Mouse (Mus musculus) neutrophil, adult 83 days (primary cell): ENCODE results near the gene Olfr1513. TPM values are rescaled to one million over a fixed set of nuclear protein-coding genes. Genes with fewer than 3 reads are reported as not detected.

Experiments used
- total RNA-seq, 2 experiments: library from RNA; stranded (reverse); gene quantifications; one replicate each; pipeline ENCODE4 v1.2.4; 2023

The Olfr1513 gene
- total RNA-seq: not detected

DNA sequence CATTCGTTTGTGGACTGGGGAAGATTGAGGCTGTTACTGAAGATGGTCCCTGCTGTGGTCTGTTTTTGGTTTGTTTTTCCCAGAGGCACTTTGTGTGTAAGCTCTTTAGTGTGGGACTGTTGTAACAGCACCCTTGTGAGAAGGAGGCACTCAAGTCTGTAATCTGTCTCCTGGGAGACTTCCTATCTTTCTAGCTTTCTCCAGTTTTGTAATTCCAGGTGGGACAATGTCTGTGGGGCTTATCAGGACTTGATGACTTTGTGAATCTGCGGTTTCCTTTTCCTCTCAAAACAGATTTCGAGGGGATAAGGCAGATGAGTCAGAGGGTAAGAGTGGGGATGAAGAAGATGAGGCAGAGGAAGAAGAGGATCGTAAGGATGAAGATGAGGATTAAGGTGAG is at the start of gene Olfr1513:
TSS of gene Olfr1513 (minus strand) at position 101 of the 400 bp plus-strand sequence.

DNA sequence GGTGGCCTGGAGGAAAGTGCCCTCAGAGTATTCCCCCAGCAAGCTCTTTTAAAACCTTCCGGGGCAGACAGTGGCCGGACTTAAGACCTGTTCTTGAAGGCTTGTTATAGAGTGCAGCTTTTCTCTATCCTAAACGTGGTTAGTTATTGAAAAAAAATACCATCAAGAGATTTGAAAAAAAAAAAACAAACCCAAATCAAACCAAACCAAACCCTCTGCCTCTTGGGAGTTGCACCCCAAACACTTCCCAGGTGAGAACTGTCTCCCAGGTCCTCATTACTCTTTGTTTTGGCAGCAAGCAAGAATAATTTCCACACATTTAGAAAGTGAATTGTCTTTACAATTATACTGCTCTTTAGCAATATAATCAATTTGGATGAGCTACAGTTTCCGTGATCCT is 41.1 kb upstream of the Olfr1513 start, which contains the start of gene Olfr1511:
TSS of gene Olfr1511 (minus strand) at position 101 of the 400 bp plus-strand sequence.

DNA sequence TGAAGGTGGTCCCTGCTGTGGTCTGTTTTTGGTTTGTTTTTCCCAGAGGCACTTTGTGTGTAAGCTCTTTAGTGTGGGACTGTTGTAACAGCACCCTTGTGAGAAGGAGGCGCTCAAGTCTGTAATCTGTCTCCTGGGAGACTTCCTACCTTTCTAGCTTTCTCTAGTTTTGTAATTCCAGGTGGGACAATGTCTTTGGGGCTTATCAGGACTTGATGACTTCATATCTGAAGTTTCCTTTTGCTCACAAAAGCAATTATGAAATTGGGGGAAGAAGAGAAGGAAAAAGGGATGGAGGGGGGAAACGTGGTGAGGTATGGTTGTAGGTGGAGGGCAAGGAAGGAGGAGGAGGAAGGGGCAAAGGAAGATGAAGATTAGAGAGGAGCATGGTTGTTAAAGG is 22.9 kb upstream of the Olfr1513 start, which contains the start of gene Olfr1512:
TSS of gene Olfr1512 (minus strand) at position 101 of the 400 bp plus-strand sequence.

DNA sequence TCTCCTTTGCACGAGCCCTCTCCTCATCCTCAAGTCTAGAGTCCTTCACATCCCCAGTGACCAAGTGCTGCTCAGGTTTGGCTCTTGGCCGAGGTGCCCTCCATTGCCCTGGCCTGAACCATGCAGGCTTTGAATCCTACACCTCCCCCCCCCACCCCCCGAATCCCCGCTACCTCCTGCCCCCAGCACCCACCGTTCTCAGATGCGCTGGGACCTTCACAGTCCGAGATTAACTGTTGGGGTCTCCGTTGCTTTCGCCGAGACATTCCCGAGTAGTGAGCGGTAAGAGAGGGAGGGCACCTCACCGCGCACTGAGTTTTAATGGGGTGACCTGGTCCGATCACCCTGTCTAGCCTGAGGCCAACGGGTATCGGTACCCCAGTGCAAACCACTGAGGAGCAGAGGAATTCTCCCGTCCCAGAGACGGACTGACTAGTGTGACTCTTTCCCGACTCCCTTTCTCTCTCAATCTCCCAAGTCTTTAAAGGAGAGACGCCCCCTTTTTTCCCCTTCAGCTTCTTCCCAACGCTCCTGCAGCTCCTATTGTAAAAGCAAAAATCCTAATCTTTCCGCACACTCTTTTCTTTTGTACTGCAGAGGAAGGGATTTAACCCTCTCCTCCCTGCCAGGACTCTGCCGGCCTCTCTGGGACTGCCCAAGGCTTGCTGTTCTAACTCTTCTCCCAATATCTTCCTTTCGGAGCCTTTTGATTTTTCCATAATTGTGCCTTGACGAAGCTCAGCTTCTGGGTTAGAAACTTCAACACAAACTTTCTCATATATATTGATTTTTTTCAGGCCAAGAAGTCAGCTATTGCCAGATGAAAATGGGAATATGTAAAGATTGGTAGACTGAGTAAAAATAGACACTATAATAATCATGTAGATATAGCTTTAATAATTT is 28.0 kb downstream of the Olfr1513 start, which contains the start of gene Sall2:
TSS of gene Sall2 (minus strand) at position 853 of the 903 bp plus-strand sequence.

DNA sequence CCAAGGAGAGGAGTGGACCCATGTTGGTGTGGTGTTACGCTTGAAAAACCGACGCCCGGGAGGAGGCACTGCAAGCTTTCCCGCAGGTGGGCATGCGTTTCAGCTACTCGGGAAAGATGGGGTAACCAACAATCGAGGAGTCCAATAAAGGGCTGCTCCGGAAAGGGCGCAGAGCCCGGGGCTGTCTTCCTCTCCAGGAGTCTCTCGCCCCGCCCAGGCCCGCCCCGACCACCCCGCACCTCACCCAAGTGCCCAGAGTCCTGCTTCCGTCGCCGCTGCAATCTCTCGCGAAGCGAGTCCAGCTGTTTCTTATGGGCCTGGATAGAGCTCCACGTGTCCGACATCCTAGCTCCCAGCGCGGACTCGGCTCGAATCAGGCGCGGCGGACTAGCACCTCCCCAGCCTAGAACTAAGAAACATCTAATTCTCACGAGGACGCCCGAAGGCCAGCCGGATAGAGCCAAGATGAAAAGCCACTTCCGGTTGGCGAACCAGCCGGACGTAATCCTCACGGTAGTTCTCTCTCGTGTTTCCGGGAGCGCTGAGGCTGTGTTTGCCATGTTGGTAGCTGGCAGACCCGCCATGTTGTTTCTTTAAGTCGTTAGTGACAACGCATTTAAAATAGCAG is 51.5 kb downstream of the Olfr1513 start, which contains the start of gene Mettl3:
TSS of gene Mettl3 (minus strand) at position 485 of the 628 bp plus-strand sequence.

Other genes starting within 250 kb of the Olfr1513 start
- 1 to 10 TPM in 1 of 2 experiments, under 1 TPM in 1; 0.42 to 2.3 TPM for gene Rpgrip1, start 245.7 kb downstream of the Olfr1513 start, total RNA-seq
- 10 to 100 TPM; 62.9 to 63.8 TPM for gene Supt16, start 159.0 kb downstream of the Olfr1513 start, total RNA-seq
- gene Chd8, start 98.6 kb downstream of the Olfr1513 start, total RNA-seq: 100 to 1,000 TPM in 1 of 2 experiments, 10 to 100 TPM in 1; 89.4 to 100 TPM
- 100 to 1,000 TPM in 1 of 2 experiments, 10 to 100 TPM in 1; 93.9 to 102 TPM for gene Tox4, start 77.3 kb downstream of the Olfr1513 start, total RNA-seq
- gene Rab2b, start 76.9 kb downstream of the Olfr1513 start, total RNA-seq: 1 to 10 TPM; 2.8 to 3.2 TPM
- gene Mettl3, start 51.3 kb downstream of the Olfr1513 start, total RNA-seq: 10 to 100 TPM; 21.7 to 23.5 TPM
- gene Sall2, start 27.6 kb downstream of the Olfr1513 start, total RNA-seq: under 1 TPM; 0.57 to 0.68 TPM
- not detected for gene Olfr1512, start 22.8 kb upstream of the Olfr1513 start, total RNA-seq
- gene Olfr1511, start 41.0 kb upstream of the Olfr1513 start, total RNA-seq: not detected
- gene Olfr1510, start 58.0 kb upstream of the Olfr1513 start, total RNA-seq: not detected
- not detected for gene Olfr1509, start 86.6 kb upstream of the Olfr1513 start, total RNA-seq
- not detected for gene Olfr1508, start 111.1 kb upstream of the Olfr1513 start, total RNA-seq
- not detected for gene Olfr1507, start 139.3 kb upstream of the Olfr1513 start, total RNA-seq